Mouse (Mus musculus) Patski (cell line): Measurements from ENCODE around the gene Ttll1. TPM values are rescaled to one million over a fixed set of nuclear protein-coding genes. Genes with fewer than 3 reads are reported as not detected.

Experiments
- ATAC-seq: fragments of 100-300 bp; one replicate; pipeline ENCODE4 v1.8.0; 2021
- CTCF ChIA-PET: fragments of 350-600 bp; sonication (Branson Sonifier 250); formaldehyde crosslinking; loops from one replicate; lab custom pipeline; 2022; ENCODE audit warnings: inconsistent platforms; lab: Charles Lee
- POLR2A ChIA-PET: fragments of 350-600 bp; sonication (Branson Sonifier 250); formaldehyde crosslinking; loops from one replicate; lab custom pipeline; 2022; ENCODE audit warnings: antibody characterized with exemption, inconsistent platforms; lab: Charles Lee
- DNase-seq: peaks from one replicate; pipeline ENCODE4 v3.0.0-alpha.2; 2011; ENCODE audit warnings: low read depth, low spot score
- H3K27me3 ChIP-seq: fragments of 371-371 bp; one replicate; pipeline ENCODE4 v1.5.1; 2021
- CTCF ChIP-seq: fragments of 100-300 bp; IDR thresholded peaks from one replicate; pipeline ENCODE4 v1.5.1; 2021
- in situ Hi-C: fragments of 300-500 bp; cut with MboI; formaldehyde crosslinking; loops from 3 replicates; pipeline ENCODE4 v1.11.1; 2018; ENCODE audit warnings: low pct_unique_long_range_greater_than_20kb, mixed read lengths
- polyA plus RNA-seq: library from polyadenylated mRNA; unstranded; gene quantifications from one replicate; pipeline ENCODE4 v1.2.3, GENCODE M21; 2021

Ttll1 gene
- polyA plus RNA-seq = 28.2 TPM

GRCm38 (mm10) chr15:83510805-83511405 lies at the start of gene Ttll1:
Gene Ttll1 (minus strand): TSS chr15:83510893.
- no peak for TF ChIP-seq CTCF
- no peaks in the 10 kb centered on the region for H3K27me3 ChIP-seq
- DNase-seq (peak; percentile 44), ATAC-seq (peak; percentile 74)
- ChIA-PET POLR2A (interaction anchor here (0.6 to 0.8 kb wide), 2 partner anchors 11 to 31 kb away, joined by 3 read pairs; no protein-coding TSS in a partner anchor), CTCF (no interaction called here)
- in situ Hi-C loops = loop anchor here (25.0 kb wide), 1 partner anchor 699 kb away; no protein-coding TSS in a partner anchor

- ATAC-seq (peak; percentile 70), DNase-seq (no peak)
- in situ Hi-C loops = no loop called here
- ChIA-PET POLR2A (interaction anchor here (1.5 to 1.7 kb wide), 2 partner anchors 9 to 39 kb away, joined by 3 to 6 read pairs; partner anchors contain the start of genes Mcat, Tspo and Ttll12), CTCF (interaction anchor here (0.9 to 1.7 kb wide), 2 partner anchors 9 to 15 kb away, joined by 3 to 4 read pairs; no protein-coding TSS in a partner anchor)
- H3K27me3 ChIP-seq = no peaks in the 10 kb centered on the region
- TF ChIP-seq CTCF = no peak
Observed at GRCm38 (mm10) chr15:83555161-83555974, 44.7 kb upstream of the Ttll1 start.

DNA sequence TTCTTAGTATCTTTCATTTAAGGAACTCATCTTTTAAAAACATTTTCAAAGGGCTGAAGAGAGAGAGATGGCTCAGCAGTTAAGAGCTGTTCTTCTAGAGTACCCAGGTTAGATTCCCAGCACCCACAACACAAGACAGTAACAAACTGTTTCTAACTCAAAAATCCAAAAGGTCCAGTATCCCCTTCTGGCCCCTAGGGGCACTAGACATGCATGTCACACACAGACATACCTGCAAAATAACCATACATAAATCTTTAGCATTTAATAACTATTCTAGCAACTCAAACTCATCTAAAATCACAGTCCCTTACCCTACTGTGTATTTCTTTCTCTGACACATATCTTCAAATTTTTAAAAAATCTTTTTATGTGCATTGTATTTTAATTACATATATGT lies 43.1 kb upstream of the Ttll1 start:
- no peak for TF ChIP-seq CTCF
- ATAC-seq = no peak
- ChIA-PET CTCF (interaction anchor here (1.7 kb wide), 1 partner anchor 17 kb away, joined by 3 read pairs; no protein-coding TSS in a partner anchor), POLR2A (interaction anchor here (0.9 kb wide), 1 partner anchor 19 kb away, joined by 3 read pairs; no protein-coding TSS in a partner anchor)
- H3K27me3 ChIP-seq = no peaks in the 10 kb centered on the region
- DNase-seq = no peak
- in situ Hi-C loops = no loop called here

DNA sequence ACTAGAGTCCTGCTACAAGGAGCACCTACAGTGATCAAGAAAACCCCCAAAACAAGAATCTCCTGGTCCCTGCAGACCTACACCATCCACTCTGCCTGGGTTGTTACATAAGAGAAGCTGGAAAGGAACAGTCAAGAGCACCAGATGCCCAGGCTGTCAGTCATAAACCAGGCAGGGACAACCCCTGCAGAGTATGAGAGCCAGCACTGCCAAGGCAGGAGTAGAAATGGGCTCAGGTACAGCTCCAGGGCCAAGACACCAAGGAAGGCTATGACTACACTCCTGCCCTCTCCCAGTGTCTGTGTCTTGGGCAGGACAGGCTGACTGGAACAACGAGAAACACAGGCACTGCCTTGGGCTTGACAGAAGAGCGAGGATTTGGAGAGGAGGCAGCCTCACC lies 39.4 kb upstream of the Ttll1 start:
- POLR2A ChIA-PET = interaction anchor here (0.9 kb wide), 1 partner anchor 14 kb away, joined by 3 read pairs; no protein-coding TSS in a partner anchor
- CTCF ChIA-PET = no interaction called here
- no peaks in the 10 kb centered on the region for H3K27me3 ChIP-seq
- ATAC-seq (no peak), DNase-seq (no peak)
- TF ChIP-seq CTCF = no peak
- in situ Hi-C loops = no loop called here

- no peak for TF ChIP-seq CTCF
- ChIA-PET CTCF (interaction anchor here (0.9 kb wide), 1 partner anchor 12 kb away, joined by 3 read pairs; no protein-coding TSS in a partner anchor), POLR2A (no interaction called here)
- DNase-seq (no peak), ATAC-seq (no peak)
- in situ Hi-C loops = no loop called here
- no peaks in the 10 kb centered on the region for H3K27me3 ChIP-seq
Observed at GRCm38 (mm10) chr15:83547144-83547543, 36.5 kb upstream of the Ttll1 start.

GRCm38 (mm10) chr15:83546029-83546428 lies 35.3 kb upstream of the Ttll1 start:
- no peaks in the 10 kb centered on the region for H3K27me3 ChIP-seq
- no peak for DNase-seq
- ChIA-PET CTCF (interaction anchor here (0.9 to 1.0 kb wide), 2 partner anchors 9 to 10 kb away, joined by 3 to 4 read pairs; no protein-coding TSS in a partner anchor), POLR2A (no interaction called here)
- ATAC-seq = no peak
- no peak for TF ChIP-seq CTCF
- in situ Hi-C loops = no loop called here

GRCm38 (mm10) chr15:83541647-83542287 lies 31.1 kb upstream of the Ttll1 start:
- ChIA-PET CTCF (no interaction called here), POLR2A (interaction anchor here (0.7 kb wide), 1 partner anchor 31 kb away, joined by 3 read pairs; the partner anchor contains the start of gene Ttll1)
- in situ Hi-C loops = no loop called here
- peak; percentile 65 for ATAC-seq
- no peaks in the 10 kb centered on the region for H3K27me3 ChIP-seq
- no peak for TF ChIP-seq CTCF
- no peak for DNase-seq

- ATAC-seq = no peak
- CTCF ChIA-PET = interaction anchor here (1.1 kb wide), 1 partner anchor 22 kb away, joined by 3 read pairs; no protein-coding TSS in a partner anchor
- POLR2A ChIA-PET = no interaction called here
- no peak for DNase-seq
- TF ChIP-seq CTCF = no peak
- no peaks in the 10 kb centered on the region for H3K27me3 ChIP-seq
- in situ Hi-C loops = no loop called here
Observed at GRCm38 (mm10) chr15:83539905-83540304, 29.2 kb upstream of the Ttll1 start.

GRCm38 (mm10) chr15:83538855-83539254 lies 28.2 kb upstream of the Ttll1 start:
- H3K27me3 ChIP-seq = no peaks in the 10 kb centered on the region
- ATAC-seq = no peak
- no peak for TF ChIP-seq CTCF
- ChIA-PET POLR2A (no interaction called here), CTCF (no interaction called here)
- DNase-seq = no peak
- in situ Hi-C loops = no loop called here

- in situ Hi-C loops = no loop called here
- no peaks in the 10 kb centered on the region for H3K27me3 ChIP-seq
- no peak for TF ChIP-seq CTCF
- ATAC-seq (no peak), DNase-seq (no peak)
- ChIA-PET POLR2A (interaction anchor here (1.8 kb wide), 1 partner anchor 18 kb away, joined by 5 read pairs; no protein-coding TSS in a partner anchor), CTCF (interaction anchor here (1.0 to 1.3 kb wide), 2 partner anchors 11 to 18 kb away, joined by 3 read pairs; no protein-coding TSS in a partner anchor)
Observed at GRCm38 (mm10) chr15:83535890-83536231, 25.2 kb upstream of the Ttll1 start.
